Mouse (Mus musculus): ENCODE measurements around the gene Eif3a. TPM values are rescaled to one million over a fixed set of nuclear protein-coding genes. Genes with fewer than 3 reads are reported as not detected.

The Eif3a gene
- polyA plus RNA-seq, 1 experiment from 2014 or later, result 200 TPM

- DNase-seq (ENCODE audit: low spot score), result no peak
- Histone ChIP-seq H3K9ac (ENCODE audit: low read length) (no peak overlapping the region), H3K4me3 (ENCODE audit: low read depth, low read length) (no peak overlapping the region), H3K9me3 (ENCODE audit: control insufficient read depth, low read length) (no peaks in the 10 kb centered on the region), H3K4me1 (ENCODE audit: control insufficient read depth, insufficient read depth, low read length) (no peaks in the 10 kb centered on the region), H3K27me3 (ENCODE audit: control insufficient read depth, insufficient read depth, low read length) (0 out of 2 replicates have a peak, but pooled peaks cover 2% of the 10 kb centered on the region), H3K4me2 (ENCODE audit: low read depth, severe bottlenecking) (no peak overlapping the region), H3K36me3 (ENCODE audit: control insufficient read depth, insufficient read depth, low read length) (no peaks in the 10 kb centered on the region), H3K27ac (replicated peaks; ENCODE audit: low read depth, low read length) (no peak overlapping the region)
- no peak for ATAC-seq (ENCODE audit: insufficient number of reproducible peaks, low FRiP score, low TSS enrichment, low read depth)
- 79% methylated on average over 7 of the region's 7 CpGs for WGBS
These were observed 9.6 kb upstream of the Eif3a start for GRCm38 (mm10) chr19:60799867-60800569.

- H3K9ac ChIP-seq (ENCODE audit: low read length), result no peak overlapping the region
- 86% methylated on average over 2 of the region's 2 CpGs for WGBS
- H3K36me3 ChIP-seq (ENCODE audit: control insufficient read depth, insufficient read depth, low read length), result no peaks in the 10 kb centered on the region
- no peak overlapping the region for H3K27ac ChIP-seq (replicated peaks; ENCODE audit: low read depth, low read length)
- H3K27me3 ChIP-seq (ENCODE audit: control insufficient read depth, insufficient read depth, low read length), result no peaks in the 10 kb centered on the region
- no peaks in the 10 kb centered on the region for H3K4me1 ChIP-seq (ENCODE audit: control insufficient read depth, insufficient read depth, low read length)
- H3K4me2 ChIP-seq (ENCODE audit: low read depth, severe bottlenecking), result no peak overlapping the region
- no peak overlapping the region for H3K4me3 ChIP-seq (ENCODE audit: low read depth, low read length)
- no peak for DNase-seq (ENCODE audit: low spot score)
- ATAC-seq (ENCODE audit: insufficient number of reproducible peaks, low FRiP score, low TSS enrichment, low read depth), result no peak
- H3K9me3 ChIP-seq (ENCODE audit: control insufficient read depth, low read length), result no peaks in the 10 kb centered on the region
These were observed 7.0 kb upstream of the Eif3a start for GRCm38 (mm10) chr19:60797415-60797814.

- no peaks in the 10 kb centered on the region for H3K27me3 ChIP-seq (ENCODE audit: control insufficient read depth, insufficient read depth, low read length)
- no peak overlapping the region for H3K27ac ChIP-seq (replicated peaks; ENCODE audit: low read depth, low read length)
- no peaks in the 10 kb centered on the region for H3K4me1 ChIP-seq (ENCODE audit: control insufficient read depth, insufficient read depth, low read length)
- WGBS, result 73% methylated on average over 2 of the region's 2 CpGs
- no peaks in the 10 kb centered on the region for H3K36me3 ChIP-seq (ENCODE audit: control insufficient read depth, insufficient read depth, low read length)
- H3K9ac ChIP-seq (ENCODE audit: low read length), result no peak overlapping the region
- H3K4me2 ChIP-seq (ENCODE audit: low read depth, severe bottlenecking), result no peak overlapping the region
- no peak for DNase-seq (ENCODE audit: low spot score)
- ATAC-seq (ENCODE audit: insufficient number of reproducible peaks, low FRiP score, low TSS enrichment, low read depth), result no peak
- H3K9me3 ChIP-seq (ENCODE audit: control insufficient read depth, low read length), result no peaks in the 10 kb centered on the region
- no peak overlapping the region for H3K4me3 ChIP-seq (ENCODE audit: low read depth, low read length)
These were observed 4.8 kb upstream of the Eif3a start for GRCm38 (mm10) chr19:60795244-60795643.

- DNase-seq (ENCODE audit: low spot score) (no peak), ATAC-seq (ENCODE audit: insufficient number of reproducible peaks, low FRiP score, low TSS enrichment, low read depth) (no peak)
- no peak overlapping the region for H3K4me2 ChIP-seq (ENCODE audit: low read depth, severe bottlenecking)
- WGBS, result 87% methylated on average over 2 of the region's 2 CpGs
- H3K4me1 ChIP-seq (ENCODE audit: control insufficient read depth, insufficient read depth, low read length), result no peaks in the 10 kb centered on the region
- H3K4me3 ChIP-seq (ENCODE audit: low read depth, low read length), result no peak overlapping the region
- H3K27me3 ChIP-seq (ENCODE audit: control insufficient read depth, insufficient read depth, low read length), result no peaks in the 10 kb centered on the region
- no peaks in the 10 kb centered on the region for H3K36me3 ChIP-seq (ENCODE audit: control insufficient read depth, insufficient read depth, low read length)
- no peak overlapping the region for H3K9ac ChIP-seq (ENCODE audit: low read length)
- H3K9me3 ChIP-seq (ENCODE audit: control insufficient read depth, low read length), result no peaks in the 10 kb centered on the region
- H3K27ac ChIP-seq (replicated peaks; ENCODE audit: low read depth, low read length), result no peak overlapping the region
These were observed 2.8 kb upstream of the Eif3a start for GRCm38 (mm10) chr19:60793170-60793707.

GRCm38 (mm10) chr19:60791164-60791563, 706 bp upstream of the Eif3a start:
- Histone ChIP-seq H3K27me3 (ENCODE audit: control insufficient read depth, insufficient read depth, low read length) (no peaks in the 10 kb centered on the region), H3K4me2 (ENCODE audit: low read depth, severe bottlenecking) (peak overlapping the region; percentile 47), H3K4me3 (ENCODE audit: low read depth, low read length) (peak overlapping the region; percentile 99), H3K4me1 (ENCODE audit: control insufficient read depth, insufficient read depth, low read length) (peaks cover 3% of the 10 kb centered on the region; the same call in 1 of the 2 replicates), H3K9ac (ENCODE audit: low read length) (peak overlapping the region; percentile 100), H3K27ac (replicated peaks; ENCODE audit: low read depth, low read length) (peak overlapping the region; percentile 96), H3K9me3 (ENCODE audit: control insufficient read depth, low read length) (no peaks in the 10 kb centered on the region), H3K36me3 (ENCODE audit: control insufficient read depth, insufficient read depth, low read length) (no peaks in the 10 kb centered on the region)
- WGBS, result 19% methylated on average over 9 of the region's 9 CpGs
- DNase-seq (ENCODE audit: low spot score) (no peak), ATAC-seq (ENCODE audit: insufficient number of reproducible peaks, low FRiP score, low TSS enrichment, low read depth) (no peak)

GRCm38 (mm10) chr19:60789919-60790506, 445 bp downstream of the Eif3a start:
- H3K4me1 ChIP-seq (ENCODE audit: control insufficient read depth, insufficient read depth, low read length), result peaks cover 3% of the 10 kb centered on the region; the same call in 1 of the 2 replicates
- peak overlapping the region; percentile 100 for H3K9ac ChIP-seq (ENCODE audit: low read length)
- H3K27me3 ChIP-seq (ENCODE audit: control insufficient read depth, insufficient read depth, low read length), result no peaks in the 10 kb centered on the region
- H3K9me3 ChIP-seq (ENCODE audit: control insufficient read depth, low read length), result no peaks in the 10 kb centered on the region
- peak; percentile 61 for ATAC-seq (ENCODE audit: insufficient number of reproducible peaks, low FRiP score, low TSS enrichment, low read depth)
- under 1% methylated on average over 60 of the region's 60 CpGs for WGBS
- H3K27ac ChIP-seq (replicated peaks; ENCODE audit: low read depth, low read length), result peak overlapping the region; percentile 96
- DNase-seq (ENCODE audit: low spot score), result peak; percentile 75
- H3K36me3 ChIP-seq (ENCODE audit: control insufficient read depth, insufficient read depth, low read length), result no peaks in the 10 kb centered on the region
- peak overlapping the region; percentile 99 for H3K4me3 ChIP-seq (ENCODE audit: low read depth, low read length)
- H3K4me2 ChIP-seq (ENCODE audit: low read depth, severe bottlenecking), result peak overlapping the region; percentile 47

- Histone ChIP-seq H3K4me1 (ENCODE audit: control insufficient read depth, insufficient read depth, low read length) (peaks cover 3% of the 10 kb centered on the region; the same call in 1 of the 2 replicates), H3K4me2 (ENCODE audit: low read depth, severe bottlenecking) (peak overlapping the region; percentile 47), H3K4me3 (ENCODE audit: low read depth, low read length) (peak overlapping the region; percentile 99), H3K36me3 (ENCODE audit: control insufficient read depth, insufficient read depth, low read length) (no peaks in the 10 kb centered on the region), H3K9ac (ENCODE audit: low read length) (peak overlapping the region; percentile 100), H3K27ac (replicated peaks; ENCODE audit: low read depth, low read length) (no peak overlapping the region; the same call in 1 of the 2 replicates), H3K27me3 (ENCODE audit: control insufficient read depth, insufficient read depth, low read length) (no peaks in the 10 kb centered on the region), H3K9me3 (ENCODE audit: control insufficient read depth, low read length) (no peaks in the 10 kb centered on the region)
- 3% methylated on average over 7 of the region's 7 CpGs for WGBS
- no peak for ATAC-seq (ENCODE audit: insufficient number of reproducible peaks, low FRiP score, low TSS enrichment, low read depth)
- DNase-seq (ENCODE audit: low spot score), result no peak
These were observed 1.0 kb downstream of the Eif3a start for GRCm38 (mm10) chr19:60789452-60789851.

- ATAC-seq (ENCODE audit: insufficient number of reproducible peaks, low FRiP score, low TSS enrichment, low read depth) (no peak), DNase-seq (ENCODE audit: low spot score) (no peak)
- Histone ChIP-seq H3K4me3 (ENCODE audit: low read depth, low read length) (0 out of 2 replicates have a peak overlapping the region, but pooled peaks have one; percentile 17), H3K36me3 (ENCODE audit: control insufficient read depth, insufficient read depth, low read length) (no peaks in the 10 kb centered on the region), H3K9me3 (ENCODE audit: control insufficient read depth, low read length) (no peaks in the 10 kb centered on the region), H3K4me1 (ENCODE audit: control insufficient read depth, insufficient read depth, low read length) (peaks cover 3% of the 10 kb centered on the region; the same call in 1 of the 2 replicates), H3K27me3 (ENCODE audit: control insufficient read depth, insufficient read depth, low read length) (no peaks in the 10 kb centered on the region), H3K4me2 (ENCODE audit: low read depth, severe bottlenecking) (peak overlapping the region; percentile 47), H3K9ac (ENCODE audit: low read length) (no peak overlapping the region), H3K27ac (replicated peaks; ENCODE audit: low read depth, low read length) (no peak overlapping the region)
- WGBS, result 52% methylated on average over 6 of the region's 6 CpGs
These were observed 2.1 kb downstream of the Eif3a start for GRCm38 (mm10) chr19:60788214-60788960.
